Mouse (Mus musculus) hindbrain, embryonic 13.5 days (tissue): ENCODE measurements around the gene Vps29. TPM values are rescaled to one million over a fixed set of nuclear protein-coding genes. Genes with fewer than 3 reads are reported as not detected.
"Not testable (repeated sequence)": the region's sequence is repeated elsewhere in the genome, so short reads cannot be mapped to it uniquely, and the experiment has no call there.

Source experiments
- ATAC-seq: fragments of 200-750 bp; cut with Nextera tagmentation; 2 replicates; pipeline ENCODE4 v1.8.0; 2017; ENCODE audit warnings: moderate TSS enrichment; ENCODE audit not compliant: low FRiP score
- H3K27ac ChIP-seq: fragments of 300-500 bp; sonication (generic); 2 replicates; pipeline ENCODE4 v1.5.1; 2015; ENCODE audit warnings: inconsistent platforms, mild to moderate bottlenecking, moderate library complexity
- H3K27me3 ChIP-seq: fragments of 300-500 bp; sonication (generic); 2 replicates; pipeline ENCODE4 v1.6.1; 2015; ENCODE audit warnings: mild to moderate bottlenecking, inconsistent platforms
- H3K36me3 ChIP-seq: fragments of 300-500 bp; sonication (generic); 2 replicates; pipeline ENCODE4 v1.6.1; 2015; ENCODE audit warnings: mild to moderate bottlenecking, inconsistent platforms
- H3K4me1 ChIP-seq: fragments of 300-500 bp; sonication (generic); replicated peaks from 2 replicates; pipeline ENCODE4 v1.6.1; 2015; ENCODE audit warnings: inconsistent platforms
- H3K4me2 ChIP-seq: fragments of 300-500 bp; sonication (generic); 2 replicates; pipeline ENCODE4 v1.6.1; 2015; ENCODE audit warnings: inconsistent platforms, mild to moderate bottlenecking, moderate library complexity
- H3K4me3 ChIP-seq: fragments of 300-500 bp; sonication (generic); 2 replicates; pipeline ENCODE4 v1.5.1; 2015; ENCODE audit warnings: mild to moderate bottlenecking, inconsistent platforms
- H3K9ac ChIP-seq: fragments of 300-500 bp; sonication (generic); 2 replicates; pipeline ENCODE4 v1.6.1; 2015; ENCODE audit warnings: mild to moderate bottlenecking, inconsistent platforms
- H3K9me3 ChIP-seq: fragments of 300-500 bp; sonication (generic); 2 replicates; pipeline ENCODE4 v1.6.1; 2016; ENCODE audit warnings: inconsistent platforms
- WGBS: fragments of 180-500 bp; shearing (Covaris S2); methylation state at CpG from one replicate; pipeline ENCODE4 v1.1.7; 2015; 5-methylcytosine and 5-hydroxymethylcytosine counted together
- polyA plus RNA-seq: library from polyadenylated mRNA; unstranded; fragments of >200 nt; fragmentation: Nextera tagmentation; extraction: Ambion mirVana; gene quantifications from 2 replicates; pipeline ENCODE4 v1.2.1, GENCODE M21; 2015

Vps29 gene
- 297 and 305 TPM in 2 replicates for polyA plus RNA-seq

DNA sequence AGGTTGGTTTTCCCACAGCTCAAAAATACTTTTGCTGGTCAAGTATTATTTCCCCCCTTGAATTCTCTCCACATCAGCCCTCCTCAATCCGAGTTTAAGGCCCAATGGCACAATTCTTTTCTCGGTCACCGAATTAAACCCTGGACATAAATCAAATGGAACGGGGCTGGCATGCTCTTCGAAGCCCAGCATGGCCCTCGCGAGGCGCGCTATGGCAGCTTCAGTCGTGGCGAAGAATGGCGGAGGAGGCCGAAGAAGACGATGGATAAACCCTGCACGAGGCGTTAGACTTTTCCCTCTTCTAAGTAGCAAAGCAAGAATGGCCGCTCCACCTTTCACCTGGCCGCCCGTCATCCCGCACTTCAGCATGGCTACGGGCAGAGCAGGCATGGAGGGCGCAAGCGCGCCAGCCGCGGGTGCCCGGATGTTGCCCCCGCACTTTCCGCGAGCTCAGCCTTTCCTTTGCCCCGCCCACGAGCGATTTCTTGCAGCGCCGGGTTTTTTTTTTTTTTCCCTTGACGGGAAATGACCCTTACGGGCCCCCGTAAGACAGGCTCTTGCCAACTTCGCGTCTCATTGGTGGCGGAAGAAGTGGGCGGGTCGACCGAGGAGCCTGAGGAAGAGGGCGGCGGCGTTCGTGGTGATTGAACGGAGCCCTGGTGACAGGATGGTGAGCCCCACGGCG, at the start of gene Vps29, which contains the start of gene Rad9b:
Gene Vps29 (plus strand): TSS at position 563 of the 685 bp plus-strand sequence.
Gene Rad9b (minus strand): TSS at position 427 of the 685 bp plus-strand sequence.
- Histone ChIP-seq H3K27me3 (no peaks in the 10 kb centered on the region), H3K4me2 (peak within 1 kb of the TSS; percentile 76), H3K4me1 (peaks cover 16% of the 10 kb centered on the region), H3K9ac (peak within 1 kb of the TSS; percentile 95), H3K9me3 (no peaks in the 10 kb centered on the region), H3K36me3 (no peaks in the 10 kb centered on the region), H3K4me3 (peak within 1 kb of the TSS; percentile 91), H3K27ac (peak within 1 kb of the TSS; percentile 89)
- 3% methylated on average over 51 of the region's 51 CpGs for WGBS
- ATAC-seq = peak; percentile 94

DNA sequence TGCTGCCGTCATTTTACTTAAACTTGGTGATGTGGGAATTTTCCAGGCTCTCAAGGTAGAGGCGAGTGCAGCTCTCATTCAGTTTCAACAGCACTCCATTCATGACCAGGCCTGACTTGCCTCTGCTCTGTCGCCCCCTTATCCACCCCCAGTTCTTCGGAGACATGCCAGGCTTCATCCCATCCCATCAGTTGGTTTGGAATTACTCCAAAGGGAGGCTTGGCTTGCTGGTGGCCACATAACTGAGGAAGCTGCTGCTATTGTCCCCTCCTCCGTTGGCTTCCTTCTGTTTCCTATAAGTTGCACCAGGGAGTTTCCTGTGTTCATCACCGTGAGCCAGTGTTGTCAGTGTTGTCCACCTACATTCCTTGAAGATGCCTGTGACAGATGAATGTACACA, 49.6 kb upstream of the Vps29 start:
- peaks cover 30% of the 10 kb centered on the region for H3K4me1 ChIP-seq
- no peak overlapping the region for H3K4me2 ChIP-seq
- WGBS = 81% methylated on average over 6 of the region's 6 CpGs
- H3K27me3 ChIP-seq = no peaks in the 10 kb centered on the region
- no peak overlapping the region for H3K9ac ChIP-seq
- H3K9me3 ChIP-seq = no peaks in the 10 kb centered on the region
- no peak for ATAC-seq
- peaks cover 2% of the 10 kb centered on the region for H3K36me3 ChIP-seq
- H3K4me3 ChIP-seq = no peak overlapping the region
- H3K27ac ChIP-seq = no peak overlapping the region

DNA sequence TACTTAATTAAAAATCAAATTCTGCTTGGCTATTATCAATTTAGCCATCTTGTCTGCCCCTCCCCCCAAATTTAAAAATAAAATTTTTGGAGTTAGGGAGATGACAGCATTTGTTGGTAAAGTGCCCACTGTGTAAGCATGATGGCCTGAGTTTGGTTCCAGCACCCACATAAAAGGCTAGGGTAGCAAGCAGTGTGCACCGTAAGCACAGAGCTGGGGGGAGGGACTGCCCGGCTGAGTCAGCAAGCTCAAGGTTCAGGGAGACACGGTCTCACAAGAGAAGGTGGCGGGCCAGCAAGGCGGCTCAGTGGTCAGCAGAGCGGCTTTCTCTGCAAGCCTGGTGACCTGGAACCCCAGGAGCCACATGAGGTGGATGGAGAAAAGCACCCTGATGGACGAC, 48.7 kb upstream of the Vps29 start:
- Histone ChIP-seq H3K9ac (no peak overlapping the region), H3K27me3 (no peaks in the 10 kb centered on the region), H3K36me3 (peaks cover 5% of the 10 kb centered on the region), H3K27ac (no peak overlapping the region), H3K4me3 (no peak overlapping the region), H3K4me1 (peaks cover 30% of the 10 kb centered on the region), H3K9me3 (no peaks in the 10 kb centered on the region), H3K4me2 (no peak overlapping the region)
- 91% methylated on average over 7 of the region's 7 CpGs for WGBS
- ATAC-seq = no peak

DNA sequence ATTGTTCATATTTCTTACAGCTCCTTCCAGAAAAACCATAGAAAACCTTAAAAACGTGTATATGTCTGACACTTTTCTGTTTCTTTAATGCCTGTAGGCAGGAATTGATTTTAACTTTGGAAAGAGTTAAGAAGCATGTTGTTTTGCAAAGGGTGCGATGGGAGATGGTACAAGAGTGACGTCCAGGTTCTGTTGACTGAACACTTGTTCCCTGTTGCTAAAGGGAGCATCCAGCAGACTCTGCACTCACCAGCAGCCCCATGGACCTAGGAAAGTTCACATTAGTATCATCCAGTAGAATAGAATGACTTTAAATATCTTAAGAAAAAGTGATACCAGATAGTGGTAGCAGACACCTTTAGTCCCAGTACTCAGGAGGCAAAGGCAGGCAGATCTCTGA, 47.6 kb upstream of the Vps29 start:
- H3K36me3 ChIP-seq = peaks cover 12% of the 10 kb centered on the region
- H3K9ac ChIP-seq = no peak overlapping the region
- no peaks in the 10 kb centered on the region for H3K27me3 ChIP-seq
- ATAC-seq = no peak
- H3K4me1 ChIP-seq = peaks cover 31% of the 10 kb centered on the region
- no peak overlapping the region for H3K27ac ChIP-seq
- H3K4me2 ChIP-seq = no peak overlapping the region
- 93% methylated on average over 3 of the region's 3 CpGs for WGBS
- H3K4me3 ChIP-seq = no peak overlapping the region
- no peaks in the 10 kb centered on the region for H3K9me3 ChIP-seq

DNA sequence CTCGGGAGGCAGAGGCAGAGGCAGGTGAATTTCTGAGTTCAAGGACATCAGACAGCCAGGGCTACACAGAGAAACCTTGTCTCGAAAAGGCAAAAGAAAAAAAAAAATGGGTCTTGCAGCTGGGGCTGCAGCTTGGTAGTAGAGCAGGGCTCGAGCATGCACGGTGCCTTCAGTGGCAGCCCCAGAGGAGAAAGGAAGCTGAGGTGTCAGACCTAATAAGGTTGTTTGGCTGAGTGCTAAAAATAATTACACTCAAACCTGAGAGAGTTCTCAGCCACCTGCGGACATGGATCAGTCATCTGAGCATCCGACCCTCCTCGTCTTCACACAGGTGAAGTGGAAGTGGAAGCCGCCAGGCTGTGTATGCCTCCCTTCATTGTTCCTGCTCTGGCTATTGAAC, 43.5 kb upstream of the Vps29 start:
- no peak overlapping the region for H3K9ac ChIP-seq
- 85% methylated on average over 8 of the region's 8 CpGs for WGBS
- ATAC-seq = no peak

DNA sequence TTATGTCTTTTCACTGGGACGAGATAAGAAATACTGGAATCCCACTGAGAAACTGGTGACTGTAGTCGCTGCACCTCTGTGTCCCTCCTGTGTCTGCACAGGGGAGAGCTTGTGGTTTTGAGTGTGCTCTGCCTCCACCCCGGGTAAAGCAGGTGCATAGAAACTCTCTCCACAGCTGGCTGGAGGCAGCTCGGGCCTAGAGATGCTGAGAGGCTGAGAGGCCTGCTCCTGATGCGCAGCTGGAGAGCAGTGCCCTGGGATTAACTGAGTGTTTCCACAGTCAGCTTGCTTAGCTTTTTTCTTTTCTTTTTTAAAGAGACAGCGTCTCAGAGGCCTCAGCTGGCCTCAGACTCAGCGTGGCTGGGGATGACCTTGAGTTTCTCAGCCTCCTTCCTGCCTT, 42.5 kb upstream of the Vps29 start:
- ATAC-seq = no peak
- Histone ChIP-seq H3K4me3 (no peak overlapping the region), H3K27ac (peak overlapping the region; percentile 49; the same call in 1 of the 2 replicates), H3K36me3 (peaks cover 39% of the 10 kb centered on the region), H3K27me3 (no peaks in the 10 kb centered on the region), H3K9me3 (no peaks in the 10 kb centered on the region), H3K4me2 (no peak overlapping the region), H3K4me1 (peaks cover 21% of the 10 kb centered on the region), H3K9ac (no peak overlapping the region; the same call in 1 of the 2 replicates)
- WGBS = 61% methylated on average over 7 of the region's 7 CpGs

More for the DNA sequence above, 43.5 kb upstream of the Vps29 start:
- Histone ChIP-seq H3K4me2 (no peak overlapping the region), H3K4me1 (peaks cover 21% of the 10 kb centered on the region), H3K36me3 (peaks cover 35% of the 10 kb centered on the region), H3K27me3 (no peaks in the 10 kb centered on the region), H3K27ac (no peak overlapping the region), H3K4me3 (no peak overlapping the region), H3K9me3 (no peaks in the 10 kb centered on the region)

DNA sequence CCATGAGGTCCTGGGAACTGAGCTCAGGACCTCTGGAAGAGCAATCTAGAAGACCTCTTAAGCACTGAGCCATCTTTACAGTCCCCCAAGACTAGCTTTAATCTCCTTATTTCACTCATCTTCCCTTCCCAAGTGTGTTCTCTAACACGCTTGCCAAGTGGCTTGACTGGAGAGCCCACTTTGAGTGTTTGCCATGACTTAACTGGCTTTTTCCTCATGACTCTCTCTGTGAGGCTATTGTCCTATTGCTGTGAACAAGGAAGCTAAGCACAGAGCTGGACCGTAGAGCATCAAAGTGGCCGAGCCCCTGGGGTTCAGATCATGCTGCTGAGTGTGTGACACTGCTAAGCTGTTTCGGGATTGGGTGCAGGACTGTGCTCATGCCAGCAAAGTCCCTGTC, 41.8 kb upstream of the Vps29 start:
- H3K27me3 ChIP-seq = no peaks in the 10 kb centered on the region
- 88% methylated on average over 4 of the region's 4 CpGs for WGBS
- no peak overlapping the region for H3K4me3 ChIP-seq
- H3K36me3 ChIP-seq = peaks cover 46% of the 10 kb centered on the region
- no peak overlapping the region for H3K9ac ChIP-seq
- H3K9me3 ChIP-seq = no peaks in the 10 kb centered on the region
- peaks cover 21% of the 10 kb centered on the region for H3K4me1 ChIP-seq
- ATAC-seq = no peak
- peak overlapping the region; percentile 49; the same call in 1 of the 2 replicates for H3K27ac ChIP-seq
- H3K4me2 ChIP-seq = no peak overlapping the region

DNA sequence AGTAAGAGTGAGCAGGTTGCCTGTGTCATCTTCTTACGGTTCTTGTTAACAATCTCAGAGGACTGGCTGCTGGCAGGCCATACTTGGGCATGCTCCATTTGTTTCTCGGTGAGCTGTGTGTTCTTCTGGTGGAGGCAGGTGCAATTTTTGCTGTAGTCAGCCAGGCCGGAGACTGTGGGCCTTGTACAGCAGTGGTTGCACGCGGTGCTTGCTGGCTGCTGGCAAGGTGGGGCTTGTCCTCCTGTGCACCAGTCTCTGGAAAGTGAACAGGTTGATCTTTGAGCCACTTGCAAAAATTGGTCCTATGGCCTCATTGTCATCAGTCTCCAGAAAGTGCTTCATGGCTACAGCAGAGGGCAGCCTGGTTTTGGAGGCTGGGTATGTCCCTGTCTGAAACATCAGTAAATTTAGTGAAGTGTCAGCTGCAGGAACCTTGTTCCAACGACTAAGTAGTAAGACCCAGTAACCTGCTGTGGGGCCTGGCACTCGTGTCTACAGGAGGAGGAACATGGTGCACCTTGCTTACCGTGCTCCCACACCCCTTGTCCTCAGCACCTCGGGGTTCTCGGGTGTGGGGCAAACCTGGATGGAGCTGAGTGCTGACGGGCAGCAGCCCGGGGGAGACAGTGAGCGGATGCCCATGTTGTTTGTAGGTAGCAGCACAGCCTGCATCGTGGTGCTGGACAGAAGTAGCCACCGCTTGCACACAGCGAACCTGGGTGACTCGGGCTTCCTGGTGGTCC, 41.1 kb upstream of the Vps29 start:
- no peaks in the 10 kb centered on the region for H3K9me3 ChIP-seq
- H3K27ac ChIP-seq = peak overlapping the region; percentile 49; the same call in 1 of the 2 replicates
- no peak for ATAC-seq
- no peaks in the 10 kb centered on the region for H3K27me3 ChIP-seq
- H3K4me2 ChIP-seq = no peak overlapping the region
- no peak overlapping the region for H3K4me3 ChIP-seq
- WGBS = 88% methylated on average over 17 of the region's 17 CpGs
- H3K9ac ChIP-seq = no peak overlapping the region
- peaks cover 21% of the 10 kb centered on the region for H3K4me1 ChIP-seq
- peaks cover 48% of the 10 kb centered on the region for H3K36me3 ChIP-seq

DNA sequence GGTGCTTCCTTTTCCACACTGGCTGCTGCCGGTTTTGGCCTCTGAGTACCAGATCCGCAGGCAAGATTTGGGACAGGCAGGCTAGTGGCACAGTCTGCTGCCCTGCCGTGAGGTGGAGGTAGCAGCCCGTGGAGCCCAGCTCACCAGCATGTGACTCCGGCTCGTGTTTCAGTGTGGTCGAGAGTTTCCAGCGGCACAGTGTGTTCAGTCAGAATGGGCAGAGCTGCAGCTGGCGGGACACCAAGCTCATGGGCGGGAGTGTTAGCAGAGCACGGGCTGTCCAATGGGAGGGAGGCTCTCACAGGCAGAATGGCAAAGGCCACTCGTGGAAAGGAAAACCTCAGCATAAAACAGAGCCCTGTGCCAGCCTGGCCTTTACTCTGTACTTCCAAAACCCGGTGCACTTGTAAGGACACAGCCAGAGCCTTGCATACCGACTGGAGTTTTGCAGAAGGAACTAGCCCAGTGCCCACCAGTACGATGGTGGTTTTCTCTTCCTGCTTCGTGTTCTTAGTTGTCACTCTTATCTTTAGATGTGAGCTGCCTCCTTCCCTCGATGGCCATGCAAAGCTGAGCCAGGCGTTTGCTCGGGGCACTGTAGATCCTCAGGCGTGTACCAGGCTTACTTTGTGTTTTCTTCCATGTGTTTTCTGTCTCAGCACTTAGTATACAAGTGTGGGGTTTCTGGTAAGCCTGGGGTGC, 39.1 kb upstream of the Vps29 start:
- no peaks in the 10 kb centered on the region for H3K27me3 ChIP-seq
- 82% methylated on average over 20 of the region's 20 CpGs for WGBS
- no peak for ATAC-seq
- H3K4me3 ChIP-seq = no peak overlapping the region
- peaks cover 51% of the 10 kb centered on the region for H3K36me3 ChIP-seq
- no peak overlapping the region for H3K4me2 ChIP-seq
- no peak overlapping the region for H3K9ac ChIP-seq
- no peaks in the 10 kb centered on the region for H3K9me3 ChIP-seq
- no peak overlapping the region for H3K27ac ChIP-seq
- H3K4me1 ChIP-seq = peaks cover 21% of the 10 kb centered on the region

DNA sequence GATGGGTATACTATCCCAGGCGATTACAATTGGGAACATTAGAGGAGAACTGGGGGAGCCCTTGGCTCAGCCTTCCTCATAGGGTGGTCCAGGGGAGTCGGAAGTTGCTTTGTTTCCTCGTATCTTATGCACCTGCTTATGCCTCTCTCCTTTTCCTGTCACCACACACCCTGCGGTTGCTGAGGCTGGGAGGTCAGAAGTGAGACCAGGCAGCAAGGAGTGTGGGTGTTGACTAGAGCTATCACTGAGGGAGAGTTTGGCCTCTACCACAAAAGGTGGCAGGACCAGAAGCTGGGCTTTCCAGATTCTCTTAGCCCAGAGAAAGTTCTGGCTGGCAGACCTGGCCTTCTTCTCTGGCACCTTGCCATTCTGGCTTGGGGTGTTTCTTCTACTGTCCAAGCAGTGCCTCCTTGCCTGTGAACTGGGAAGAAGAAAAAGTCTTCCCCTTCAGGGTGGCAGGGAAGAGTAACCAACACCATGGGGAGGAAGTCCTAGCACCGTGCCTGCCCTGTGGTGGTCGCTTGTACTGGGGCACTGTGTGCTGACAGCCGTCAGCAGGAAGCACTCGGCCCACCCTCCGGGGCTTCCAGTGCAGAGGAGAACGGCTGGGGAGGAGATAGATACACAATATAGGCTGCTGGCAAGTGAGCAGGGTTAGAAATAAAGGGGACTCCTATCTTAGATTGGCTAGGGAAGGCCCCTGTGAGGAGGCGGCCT, 36.7 kb upstream of the Vps29 start:
- Histone ChIP-seq H3K9ac (no peak overlapping the region), H3K9me3 (no peaks in the 10 kb centered on the region), H3K4me2 (no peak overlapping the region), H3K27ac (no peak overlapping the region), H3K27me3 (no peaks in the 10 kb centered on the region), H3K36me3 (peaks cover 55% of the 10 kb centered on the region), H3K4me1 (peaks cover 11% of the 10 kb centered on the region), H3K4me3 (no peak overlapping the region)
- ATAC-seq = no peak
- WGBS = 80% methylated on average over 11 of the region's 11 CpGs

DNA sequence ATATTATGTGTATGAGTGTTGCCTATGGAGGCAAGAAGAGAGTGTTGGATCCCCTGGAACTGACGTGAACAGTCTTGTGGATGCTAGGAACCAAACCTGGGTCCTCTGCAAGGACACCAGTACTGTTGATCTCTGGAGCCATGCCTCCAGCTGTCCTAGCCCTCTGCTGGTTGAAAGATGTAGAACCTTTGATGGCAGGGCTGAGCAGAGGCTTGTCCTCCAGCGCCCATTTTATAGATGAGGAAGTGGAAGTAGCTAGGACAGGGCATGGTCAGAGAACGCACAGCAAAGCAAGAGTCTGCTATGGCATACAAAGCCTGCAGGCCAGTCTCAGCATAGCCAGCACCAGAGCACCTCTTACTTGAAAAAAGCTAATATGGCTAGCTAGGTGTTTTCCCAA, 36.1 kb upstream of the Vps29 start:
- Histone ChIP-seq H3K27ac (no peak overlapping the region), H3K4me2 (no peak overlapping the region), H3K9ac (no peak overlapping the region), H3K27me3 (no peaks in the 10 kb centered on the region), H3K4me3 (no peak overlapping the region), H3K36me3 (peaks cover 55% of the 10 kb centered on the region), H3K4me1 (peaks cover 6% of the 10 kb centered on the region), H3K9me3 (no peaks in the 10 kb centered on the region)
- 73% methylated on average over 3 of the region's 3 CpGs for WGBS
- no peak for ATAC-seq

DNA sequence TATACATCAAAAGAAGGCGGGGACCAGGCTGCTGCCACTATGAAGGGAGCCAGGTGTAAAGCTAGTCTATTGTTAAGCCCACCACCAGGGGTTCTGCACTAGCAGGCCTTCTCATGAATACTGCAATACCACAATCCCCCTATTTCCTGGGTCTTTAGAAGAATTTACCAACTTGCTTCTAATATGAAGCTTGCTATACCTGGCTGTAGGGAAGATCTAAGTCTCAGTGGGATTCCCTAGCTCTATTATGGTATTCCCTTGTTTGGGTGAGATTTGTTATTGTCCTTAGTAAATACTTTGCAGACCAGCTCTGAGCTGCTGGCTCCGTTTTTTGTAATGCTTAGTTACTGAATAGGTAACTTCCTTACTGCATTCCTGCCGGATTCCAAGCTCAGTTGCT, 35.2 kb upstream of the Vps29 start:
- H3K9me3 ChIP-seq, H3K27ac ChIP-seq, H3K4me1 ChIP-seq, H3K4me2 ChIP-seq, H3K27me3 ChIP-seq, H3K9ac ChIP-seq, ATAC-seq, H3K4me3 ChIP-seq: not testable (repeated sequence)
- 82% methylated on average over 3 of the region's 3 CpGs for WGBS
- H3K36me3 ChIP-seq = peaks cover 50% of the 10 kb centered on the region
